ENCODE assay signal across 8 mouse cellular contexts in genomic region chr9:109930752-109931151, GRCm38 (mm10). TPM values are rescaled to one million over a fixed set of nuclear protein-coding genes. Genes with fewer than 3 reads are reported as not detected.
DNase-seq lines count a peak whose midpoint lies in the region; ATAC-seq and TF ChIP-seq lines count a peak whose summit lies in the region.

No protein-coding gene starts in this region.

- DNase-seq in heart, postnatal 4 days: no peak
- DNase-seq in ES-E14 (ENCODE audit: low read depth, low spot score): no peak
- DNase-seq in forebrain, postnatal 0 days: no peak
- no peak for DNase-seq in midbrain, embryonic 10.5 days (ENCODE audit: low spot score)
- no peak for DNase-seq in adrenal gland, adult 18-20 months (ENCODE audit: low spot score in 2 of 2)
- no peak for DNase-seq in right cerebral cortex, adult 2 months (ENCODE audit: low spot score in 2 of 2)
- DNase-seq in frontal cortex, postnatal 25 days (ENCODE audit: low spot score in 2 of 2): no peak

- H3K9ac ChIP-seq in heart, embryonic 11.5 days (ENCODE audit: low read depth, low read length): peak overlapping the region; percentile 90; the same call in 1 of the 2 replicates
- H3K9ac ChIP-seq in ES-E14 (ENCODE audit: insufficient read depth, low read depth, low read length, poor library complexity, severe bottlenecking): peak overlapping the region; percentile 54; the same call in 1 of the 2 replicates
- H3K9ac ChIP-seq in forebrain, postnatal 0 days: peak overlapping the region; percentile 69

- 66% methylated on average over 6 of the region's 6 CpGs for WGBS in heart, embryonic 11.5 days (ENCODE audit: insufficient replicate concordance)
- WGBS in forebrain, postnatal 0 days: 75% methylated on average over 6 of the region's 6 CpGs
- WGBS in midbrain, embryonic 10.5 days: 77% methylated on average over 6 of the region's 6 CpGs

- ATAC-seq in heart, embryonic 11.5 days (replicated peaks; ENCODE audit: insufficient number of reproducible peaks, low FRiP score, low TSS enrichment): no peak
- ATAC-seq in forebrain, postnatal 0 days: no peak

- H3K9me3 ChIP-seq in heart, embryonic 11.5 days (replicated peaks; ENCODE audit: control insufficient read depth, low read length): no peaks in the 10 kb centered on the region
- no peaks in the 10 kb centered on the region for H3K9me3 ChIP-seq in ES-E14 (ENCODE audit: control insufficient read depth, insufficient read depth, low read depth, low read length)
- no peaks in the 10 kb centered on the region for H3K9me3 ChIP-seq in forebrain, postnatal 0 days (ENCODE audit: low read length)
- no peaks in the 10 kb centered on the region for H3K9me3 ChIP-seq in midbrain, embryonic 10.5 days (replicated peaks)

- H3K4me1 ChIP-seq in heart, embryonic 11.5 days (ENCODE audit: control insufficient read depth, insufficient read depth, low read length): peaks cover 9% of the 10 kb centered on the region; the same call in 1 of the 2 replicates
- peaks cover 0 to 2% of the 10 kb centered on the region in 2 experiments; a peak in 1 of 4 replicates for H3K4me1 ChIP-seq in ES-E14 (ENCODE audit: control insufficient read depth in 2 of 2, insufficient read depth in 2 of 2, low read length in 2 of 2, poor library complexity in 1 of 2)
- peaks cover 5% of the 10 kb centered on the region; the same call in 1 of the 2 replicates for H3K4me1 ChIP-seq in forebrain, postnatal 0 days (ENCODE audit: insufficient read depth)
- peaks cover 19% of the 10 kb centered on the region for H3K4me1 ChIP-seq in midbrain, embryonic 10.5 days

- H3K27ac ChIP-seq in heart, embryonic 11.5 days (ENCODE audit: low read depth, low read length): peak overlapping the region; percentile 95
- H3K27ac ChIP-seq in ES-E14 (ENCODE audit: insufficient read depth, low read depth, low read length, poor library complexity, severe bottlenecking): peak overlapping the region; percentile 99; the same call in 1 of the 2 replicates
- peak overlapping the region; percentile 94 for H3K27ac ChIP-seq in forebrain, postnatal 0 days (ENCODE audit: low read depth, low read length)
- peak overlapping the region; percentile 96 for H3K27ac ChIP-seq in midbrain, embryonic 10.5 days (replicated peaks)

- H3K4me2 ChIP-seq in heart, embryonic 11.5 days: peak overlapping the region; percentile 78
- H3K4me2 ChIP-seq in forebrain, postnatal 0 days (ENCODE audit: low read depth): peak overlapping the region; percentile 39

- in situ Hi-C loops in ES-E14 (cut with MboI; ENCODE audit: low sequenced_read_pairs in 2 of 2, unreplicated experiment in 2 of 2): no loop called here

- no peaks in the 10 kb centered on the region for H3K27me3 ChIP-seq in heart, embryonic 11.5 days (ENCODE audit: control insufficient read depth, insufficient read depth, low read length)
- no peaks in the 10 kb centered on the region for H3K27me3 ChIP-seq in forebrain, postnatal 0 days (ENCODE audit: insufficient read depth, low read length)
- no peaks in the 10 kb centered on the region for H3K27me3 ChIP-seq in midbrain, embryonic 10.5 days (ENCODE audit: low read depth, poor library complexity, severe bottlenecking)

- H3K36me3 ChIP-seq in heart, embryonic 11.5 days (ENCODE audit: control insufficient read depth, insufficient read depth, low read length): no peaks in the 10 kb centered on the region
- no peaks in the 10 kb centered on the region for H3K36me3 ChIP-seq in ES-E14 (ENCODE audit: control insufficient read depth, insufficient read depth, low read length, poor library complexity, severe bottlenecking)
- no peaks in the 10 kb centered on the region for H3K36me3 ChIP-seq in forebrain, postnatal 0 days (ENCODE audit: insufficient read depth)
- no peaks in the 10 kb centered on the region for H3K36me3 ChIP-seq in midbrain, embryonic 10.5 days

- no peak for TF ChIP-seq CTCF in forebrain, postnatal 0 days (IDR thresholded peaks at IDR 0.05; ENCODE audit: low read depth)

- H3K4me3 ChIP-seq in heart, embryonic 11.5 days (ENCODE audit: low read depth, low read length): peak overlapping the region; percentile 69
- H3K4me3 ChIP-seq in ES-E14 (ENCODE audit: insufficient read depth in 1 of 2, low read depth in 1 of 2, low read length in 2 of 2, poor library complexity in 1 of 2, severe bottlenecking in 1 of 2): peak overlapping the region; percentile 95 to 98
- H3K4me3 ChIP-seq in forebrain, postnatal 0 days (ENCODE audit: low read depth, low read length): peak overlapping the region; percentile 67
- peak overlapping the region; percentile 72 for H3K4me3 ChIP-seq in midbrain, embryonic 10.5 days

TF ChIP-seq in ES-E14, 5 proteins besides CTCF, POLR2A, EP300 and RAD21:
- TF ChIP-seq ZC3H11A (IDR thresholded peaks at IDR 0.05; ENCODE audit: borderline replicate concordance, low read depth, low read length) (no peak), CHD2 (IDR thresholded peaks at IDR 0.05; ENCODE audit: low read depth, low read length) (no peak), HCFC1 (IDR thresholded peaks at IDR 0.05; ENCODE audit: borderline replicate concordance, insufficient read depth, low read length) (no peak), MAFK (IDR thresholded peaks at IDR 0.05; ENCODE audit: insufficient read depth, low read depth, low read length) (no peak), ZNF384 (IDR thresholded peaks at IDR 0.05; ENCODE audit: low read depth, low read length) (no peak)

RNA-seq across cellular contexts. Expression of gene Map4, which starts 0.5 kb away (rescaled TPM):
- 64.9 and 93.6 TPM in 2 replicates for polyA plus RNA-seq in heart, embryonic 11.5 days (2014; fragmentation: Nextera tagmentation; extraction: Ambion mirVana)
- 100 to 1,000 TPM; 282 to 291 TPM for total RNA-seq in heart, postnatal 4 days (2021)
- 56.7 and 61.4 TPM in 2 replicates for total RNA-seq in ES-E14 (2012; rRNA removed)
- 226 and 237 TPM in 2 replicates for total RNA-seq in forebrain, postnatal 0 days (2014; rRNA removed)
- 158 and 201 TPM in 2 replicates for polyA plus RNA-seq in forebrain, postnatal 0 days (2015; fragmentation: Nextera tagmentation; extraction: Ambion mirVana)
- 69.3 and 84.1 TPM in 2 replicates for polyA plus RNA-seq in midbrain, embryonic 10.5 days (2016; fragmentation: Nextera tagmentation; extraction: Ambion mirVana)
- total RNA-seq in adrenal gland, adult 18-20 months (2021): 10 to 100 TPM; 79.0 to 91.6 TPM

RNA-seq across cellular contexts. Expression of gene Cdc25a, which starts 55.4 kb away (rescaled TPM):
- 22.0 and 23.7 TPM in 2 replicates for polyA plus RNA-seq in heart, embryonic 11.5 days (2014; fragmentation: Nextera tagmentation; extraction: Ambion mirVana)
- total RNA-seq in heart, postnatal 4 days (2021): 10 to 100 TPM; 16.3 to 17.2 TPM
- 48.5 and 58.3 TPM in 2 replicates for total RNA-seq in ES-E14 (2012; rRNA removed)
- total RNA-seq in forebrain, postnatal 0 days (2014; rRNA removed): 14.4 and 16.1 TPM in 2 replicates
- polyA plus RNA-seq in forebrain, postnatal 0 days (2015; fragmentation: Nextera tagmentation; extraction: Ambion mirVana): 7.7 and 8.7 TPM in 2 replicates
- 38.7 and 39.5 TPM in 2 replicates for polyA plus RNA-seq in midbrain, embryonic 10.5 days (2016; fragmentation: Nextera tagmentation; extraction: Ambion mirVana)
- 10 to 100 TPM; 10.9 to 14.1 TPM for total RNA-seq in adrenal gland, adult 18-20 months (2021)
